Mouse (Mus musculus) forebrain, embryonic 12.5 days (tissue): Measurements from ENCODE around the gene Gm13696. TPM values are rescaled to one million over a fixed set of nuclear protein-coding genes. Genes with fewer than 3 reads are reported as not detected.
"Not testable (repeated sequence)": the region's sequence is repeated elsewhere in the genome, so short reads cannot be mapped to it uniquely, and the experiment has no call there.

Source experiments
- ATAC-seq: fragments of 200-750 bp; cut with Nextera tagmentation; 2 replicates; pipeline ENCODE4 v1.8.0; 2017; ENCODE audit warnings: moderate TSS enrichment; ENCODE audit not compliant: low FRiP score
- H3K27ac ChIP-seq: fragments of 300-500 bp; sonication (generic); 2 replicates; pipeline ENCODE4 v1.5.1; 2016; ENCODE audit warnings: mild to moderate bottlenecking
- H3K27me3 ChIP-seq: fragments of 300-500 bp; sonication (generic); 2 replicates; pipeline ENCODE4 v1.6.1; 2016; ENCODE audit warnings: mild to moderate bottlenecking
- H3K36me3 ChIP-seq: fragments of 300-500 bp; sonication (generic); replicated peaks from 2 replicates; pipeline ENCODE4 v1.6.1; 2016; ENCODE audit warnings: mild to moderate bottlenecking
- H3K4me1 ChIP-seq: fragments of 300-500 bp; sonication (generic); 2 replicates; pipeline ENCODE4 v1.6.1; 2016
- H3K4me2 ChIP-seq: fragments of 300-500 bp; sonication (generic); 2 replicates; pipeline ENCODE4 v1.6.1; 2016; ENCODE audit warnings: mild to moderate bottlenecking, moderate library complexity
- H3K4me3 ChIP-seq: fragments of 300-500 bp; sonication (generic); replicated peaks from 2 replicates; pipeline ENCODE4 v1.5.1; 2016; ENCODE audit warnings: mild to moderate bottlenecking
- H3K9ac ChIP-seq: fragments of 300-500 bp; sonication (generic); 2 replicates; pipeline ENCODE4 v1.6.1; 2016; ENCODE audit warnings: mild to moderate bottlenecking
- H3K9me3 ChIP-seq: fragments of 300-500 bp; sonication (generic); 2 replicates; pipeline ENCODE4 v1.6.1; 2016
- WGBS: fragments of 180-500 bp; shearing (Covaris S2); methylation state at CpG from one replicate; pipeline ENCODE4 v1.1.7; 2016; 5-methylcytosine and 5-hydroxymethylcytosine counted together
- polyA plus RNA-seq: library from polyadenylated mRNA; unstranded; fragments of >200 nt; fragmentation: Nextera tagmentation; extraction: Ambion mirVana; gene quantifications from 2 replicates; pipeline ENCODE4 v1.2.1, GENCODE M21; 2016

The Gm13696 gene
- polyA plus RNA-seq: not detected in 2 replicates

DNA sequence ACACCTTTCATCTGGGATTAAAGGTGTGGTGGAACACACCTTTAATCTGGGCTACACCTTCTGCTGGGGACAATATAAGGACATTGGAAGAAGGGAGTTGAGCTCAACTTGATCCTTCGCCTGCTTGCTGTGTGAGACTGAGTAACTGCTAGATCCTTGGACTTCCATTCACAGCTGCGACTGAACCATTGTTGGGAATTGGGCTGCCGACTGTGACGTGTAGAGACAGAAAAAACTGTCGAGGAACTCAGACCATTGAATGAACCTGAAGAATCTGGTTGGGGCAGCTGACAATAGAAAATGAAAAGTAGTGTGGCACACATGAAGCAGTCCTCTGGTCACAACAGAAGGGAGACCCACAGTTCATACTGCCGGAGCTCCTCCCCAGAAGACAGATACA, at the start of gene Gm13696:
Gm13696 (plus strand) TSS at position 301 of the 400 bp plus-strand sequence.
- ATAC-seq, H3K36me3 ChIP-seq, H3K4me3 ChIP-seq, H3K9ac ChIP-seq, H3K9me3 ChIP-seq, H3K27ac ChIP-seq, H3K4me2 ChIP-seq, H3K4me1 ChIP-seq, H3K27me3 ChIP-seq: not testable (repeated sequence)
- WGBS: no CpG with 5 or more reads among the region's 6 CpGs

DNA sequence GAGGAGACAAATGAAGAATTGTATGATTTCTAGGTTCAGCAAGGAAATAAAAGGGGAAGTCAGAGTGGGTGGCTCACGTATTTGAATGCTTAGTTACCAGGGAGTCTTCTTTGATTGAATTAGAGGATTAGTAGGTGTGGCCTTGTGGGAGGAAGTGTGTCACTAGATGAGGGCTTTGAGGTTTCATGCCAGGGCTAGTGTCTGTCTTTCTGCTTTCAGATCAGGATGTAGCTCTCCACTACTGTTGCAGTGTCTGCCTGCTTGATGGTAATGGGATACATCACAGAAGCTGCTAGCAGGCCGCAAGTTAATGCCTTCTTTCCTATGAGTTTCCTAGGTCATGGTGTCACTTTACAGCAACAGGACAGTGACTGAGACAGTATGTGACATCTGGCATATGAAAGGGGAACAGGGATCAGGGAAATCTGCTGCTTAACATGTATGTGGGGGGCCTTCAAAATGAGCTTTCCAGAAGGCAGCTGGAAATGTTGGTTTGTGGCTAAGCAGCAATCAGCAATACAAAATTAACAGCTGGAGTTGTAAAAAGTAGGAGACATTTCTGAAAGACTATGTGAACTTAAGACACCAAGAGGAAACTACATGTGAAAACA, 43.3 kb upstream of the Gm13696 start:
- Histone ChIP-seq H3K27ac (no peak overlapping the region), H3K4me3 (no peak overlapping the region), H3K4me2 (no peak overlapping the region), H3K9ac (no peak overlapping the region), H3K27me3 (no peaks in the 10 kb centered on the region), H3K4me1 (no peaks in the 10 kb centered on the region), H3K36me3 (no peaks in the 10 kb centered on the region), H3K9me3 (no peaks in the 10 kb centered on the region)
- ATAC-seq: no peak
- 63% methylated on average over 2 of the region's 2 CpGs for WGBS

DNA sequence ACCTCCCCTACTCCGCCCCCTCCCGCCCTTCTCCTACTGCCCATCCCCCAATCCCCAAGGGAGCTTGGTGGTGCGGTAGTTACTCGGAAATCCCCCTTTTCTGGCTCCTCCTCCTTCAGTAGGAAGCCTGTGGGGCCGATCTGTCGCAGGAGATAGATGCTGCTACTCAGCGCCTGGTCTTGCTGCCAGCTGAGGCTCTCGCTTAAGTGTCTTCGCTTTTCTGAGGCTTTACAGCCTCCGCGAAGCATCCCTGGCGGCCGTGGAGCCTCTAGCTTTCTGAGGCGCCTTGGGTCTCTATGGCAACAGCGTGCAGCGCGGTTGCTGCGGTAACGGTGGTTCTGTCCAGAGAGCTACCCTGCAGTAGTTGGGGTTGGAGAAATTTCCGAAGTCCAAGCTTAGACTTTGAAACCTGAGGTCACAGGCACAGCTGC, 32.0 kb upstream of the Gm13696 start, which contains the start of gene Zswim2:
Zswim2 (minus strand) TSS at position 298 of the 431 bp plus-strand sequence.
- H3K27me3 ChIP-seq: no peaks in the 10 kb centered on the region
- peaks cover 4% of the 10 kb centered on the region; the same call in 1 of the 2 replicates for H3K4me1 ChIP-seq
- H3K9ac ChIP-seq: no peak within 1 kb of the TSS
- no peaks in the 10 kb centered on the region for H3K36me3 ChIP-seq
- peak within 1 kb of the TSS; percentile 5; the same call in 1 of the 2 replicates for H3K27ac ChIP-seq
- H3K4me2 ChIP-seq: peak within 1 kb of the TSS; percentile 51
- peak within 1 kb of the TSS; percentile 35 for H3K4me3 ChIP-seq
- no peaks in the 10 kb centered on the region for H3K9me3 ChIP-seq
- under 1% methylated on average over 20 of the region's 20 CpGs for WGBS
- ATAC-seq: peak; percentile 98

DNA sequence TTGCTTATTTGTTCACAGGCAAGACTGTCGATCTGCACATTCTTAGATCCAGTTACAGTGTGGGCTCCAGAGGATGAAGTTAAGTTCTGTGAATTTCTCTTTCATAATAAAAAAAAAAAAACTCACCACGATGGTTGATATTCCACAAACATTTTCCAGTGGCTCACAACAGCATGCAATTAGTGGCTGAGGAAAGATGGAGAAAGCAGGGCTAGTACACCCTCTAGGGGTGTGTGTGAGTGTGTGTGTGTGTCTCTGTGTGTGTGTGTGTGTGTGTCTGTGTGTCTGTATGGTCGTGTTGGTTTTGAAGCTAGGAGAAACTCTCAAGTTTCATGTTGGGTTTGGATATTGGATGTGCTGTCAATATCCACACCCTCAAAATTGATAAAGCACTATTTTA, 31.5 kb upstream of the Gm13696 start:
- Histone ChIP-seq H3K4me2 (peak overlapping the region; percentile 51), H3K9ac (no peak overlapping the region), H3K4me1 (peaks cover 4% of the 10 kb centered on the region; the same call in 1 of the 2 replicates), H3K4me3 (peak overlapping the region; percentile 35), H3K36me3 (no peaks in the 10 kb centered on the region), H3K9me3 (no peaks in the 10 kb centered on the region), H3K27me3 (no peaks in the 10 kb centered on the region), H3K27ac (no peak overlapping the region)
- ATAC-seq: peak; percentile 53; the same call in 1 of the 2 replicates
- WGBS: 45% methylated on average over 3 of the region's 3 CpGs

DNA sequence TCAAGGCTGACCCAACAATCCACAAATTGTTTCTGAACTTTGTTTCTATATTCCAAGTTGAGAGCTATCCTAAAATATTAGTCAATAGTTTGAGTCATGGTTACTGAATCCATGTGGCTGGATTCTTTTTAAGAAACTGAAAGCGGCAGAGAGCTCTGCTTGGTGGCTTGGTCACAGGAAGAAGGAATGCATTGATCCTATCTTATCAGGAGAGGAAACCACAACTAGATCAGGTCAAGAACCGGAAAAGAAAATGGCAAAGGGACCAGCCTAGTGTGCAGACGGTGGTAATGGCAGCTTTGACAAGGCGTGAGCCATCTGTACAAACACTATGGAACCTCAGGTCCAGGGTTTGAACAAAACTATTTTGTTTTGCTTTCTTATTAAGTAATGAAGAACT, 31.1 kb upstream of the Gm13696 start:
- Histone ChIP-seq H3K27ac (no peak overlapping the region), H3K4me3 (no peak overlapping the region), H3K36me3 (no peaks in the 10 kb centered on the region), H3K4me1 (peaks cover 4% of the 10 kb centered on the region; the same call in 1 of the 2 replicates), H3K9ac (no peak overlapping the region), H3K27me3 (no peaks in the 10 kb centered on the region), H3K9me3 (no peaks in the 10 kb centered on the region), H3K4me2 (no peak overlapping the region)
- 81% methylated on average over 4 of the region's 4 CpGs for WGBS
- ATAC-seq: no peak

DNA sequence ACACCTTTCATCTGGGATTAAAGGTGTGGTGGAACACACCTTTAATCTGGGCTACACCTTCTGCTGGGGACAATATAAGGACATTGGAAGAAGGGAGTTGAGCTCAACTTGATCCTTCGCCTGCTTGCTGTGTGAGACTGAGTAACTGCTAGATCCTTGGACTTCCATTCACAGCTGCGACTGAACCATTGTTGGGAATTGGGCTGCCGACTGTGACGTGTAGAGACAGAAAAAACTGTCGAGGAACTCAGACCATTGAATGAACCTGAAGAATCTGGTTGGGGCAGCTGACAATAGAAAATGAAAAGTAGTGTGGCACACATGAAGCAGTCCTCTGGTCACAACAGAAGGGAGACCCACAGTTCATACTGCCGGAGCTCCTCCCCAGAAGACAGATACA, 17.5 kb upstream of the Gm13696 start, which contains the start of gene Gm13698:
Gm13698 (plus strand) TSS at position 301 of the 400 bp plus-strand sequence.
- ATAC-seq, H3K9me3 ChIP-seq, H3K4me2 ChIP-seq, H3K36me3 ChIP-seq, H3K4me1 ChIP-seq, H3K27ac ChIP-seq, H3K27me3 ChIP-seq, H3K4me3 ChIP-seq, H3K9ac ChIP-seq: not testable (repeated sequence)
- WGBS: no CpG with 5 or more reads among the region's 6 CpGs

DNA sequence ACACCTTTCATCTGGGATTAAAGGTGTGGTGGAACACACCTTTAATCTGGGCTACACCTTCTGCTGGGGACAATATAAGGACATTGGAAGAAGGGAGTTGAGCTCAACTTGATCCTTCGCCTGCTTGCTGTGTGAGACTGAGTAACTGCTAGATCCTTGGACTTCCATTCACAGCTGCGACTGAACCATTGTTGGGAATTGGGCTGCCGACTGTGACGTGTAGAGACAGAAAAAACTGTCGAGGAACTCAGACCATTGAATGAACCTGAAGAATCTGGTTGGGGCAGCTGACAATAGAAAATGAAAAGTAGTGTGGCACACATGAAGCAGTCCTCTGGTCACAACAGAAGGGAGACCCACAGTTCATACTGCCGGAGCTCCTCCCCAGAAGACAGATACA, 11.7 kb upstream of the Gm13696 start, which contains the start of gene Gm13693:
Gm13693 (plus strand) TSS at position 301 of the 400 bp plus-strand sequence.
- not testable (repeated sequence) for H3K4me1 ChIP-seq, H3K4me2 ChIP-seq, H3K27me3 ChIP-seq, ATAC-seq, H3K9ac ChIP-seq, H3K9me3 ChIP-seq, H3K36me3 ChIP-seq, H3K27ac ChIP-seq, H3K4me3 ChIP-seq
- WGBS: no CpG with 5 or more reads among the region's 6 CpGs

DNA sequence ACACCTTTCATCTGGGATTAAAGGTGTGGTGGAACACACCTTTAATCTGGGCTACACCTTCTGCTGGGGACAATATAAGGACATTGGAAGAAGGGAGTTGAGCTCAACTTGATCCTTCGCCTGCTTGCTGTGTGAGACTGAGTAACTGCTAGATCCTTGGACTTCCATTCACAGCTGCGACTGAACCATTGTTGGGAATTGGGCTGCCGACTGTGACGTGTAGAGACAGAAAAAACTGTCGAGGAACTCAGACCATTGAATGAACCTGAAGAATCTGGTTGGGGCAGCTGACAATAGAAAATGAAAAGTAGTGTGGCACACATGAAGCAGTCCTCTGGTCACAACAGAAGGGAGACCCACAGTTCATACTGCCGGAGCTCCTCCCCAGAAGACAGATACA, 5.9 kb upstream of the Gm13696 start, which contains the start of gene Gm13695:
Gm13695 (plus strand) TSS at position 301 of the 400 bp plus-strand sequence.
- not testable (repeated sequence) for H3K27ac ChIP-seq

DNA sequence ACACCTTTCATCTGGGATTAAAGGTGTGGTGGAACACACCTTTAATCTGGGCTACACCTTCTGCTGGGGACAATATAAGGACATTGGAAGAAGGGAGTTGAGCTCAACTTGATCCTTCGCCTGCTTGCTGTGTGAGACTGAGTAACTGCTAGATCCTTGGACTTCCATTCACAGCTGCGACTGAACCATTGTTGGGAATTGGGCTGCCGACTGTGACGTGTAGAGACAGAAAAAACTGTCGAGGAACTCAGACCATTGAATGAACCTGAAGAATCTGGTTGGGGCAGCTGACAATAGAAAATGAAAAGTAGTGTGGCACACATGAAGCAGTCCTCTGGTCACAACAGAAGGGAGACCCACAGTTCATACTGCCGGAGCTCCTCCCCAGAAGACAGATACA, 5.7 kb downstream of the Gm13696 start, which contains the start of gene Gm13694:
Gm13694 (plus strand) TSS at position 301 of the 400 bp plus-strand sequence.
- not testable (repeated sequence) for H3K9ac ChIP-seq, H3K27ac ChIP-seq, ATAC-seq, H3K4me3 ChIP-seq, H3K9me3 ChIP-seq, H3K4me2 ChIP-seq, H3K27me3 ChIP-seq, H3K4me1 ChIP-seq, H3K36me3 ChIP-seq
- no CpG with 5 or more reads among the region's 6 CpGs for whole genome bisulfite sequencing

More for the DNA sequence above, 5.9 kb upstream of the Gm13696 start, which contains the start of gene Gm13695:
- H3K4me3 ChIP-seq, H3K27me3 ChIP-seq, H3K9me3 ChIP-seq, H3K36me3 ChIP-seq, H3K4me1 ChIP-seq, H3K4me2 ChIP-seq, ATAC-seq, H3K9ac ChIP-seq: not testable (repeated sequence)
- no CpG with 5 or more reads among the region's 6 CpGs for WGBS

DNA sequence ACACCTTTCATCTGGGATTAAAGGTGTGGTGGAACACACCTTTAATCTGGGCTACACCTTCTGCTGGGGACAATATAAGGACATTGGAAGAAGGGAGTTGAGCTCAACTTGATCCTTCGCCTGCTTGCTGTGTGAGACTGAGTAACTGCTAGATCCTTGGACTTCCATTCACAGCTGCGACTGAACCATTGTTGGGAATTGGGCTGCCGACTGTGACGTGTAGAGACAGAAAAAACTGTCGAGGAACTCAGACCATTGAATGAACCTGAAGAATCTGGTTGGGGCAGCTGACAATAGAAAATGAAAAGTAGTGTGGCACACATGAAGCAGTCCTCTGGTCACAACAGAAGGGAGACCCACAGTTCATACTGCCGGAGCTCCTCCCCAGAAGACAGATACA, 11.5 kb downstream of the Gm13696 start, which contains the start of gene Gm13697:
Gm13697 (plus strand) TSS at position 301 of the 400 bp plus-strand sequence.
- not testable (repeated sequence) for H3K4me3 ChIP-seq, H3K4me1 ChIP-seq, H3K9me3 ChIP-seq, H3K36me3 ChIP-seq, H3K27me3 ChIP-seq, H3K9ac ChIP-seq, H3K4me2 ChIP-seq, H3K27ac ChIP-seq, ATAC-seq
- no CpG with 5 or more reads among the region's 6 CpGs for WGBS

DNA sequence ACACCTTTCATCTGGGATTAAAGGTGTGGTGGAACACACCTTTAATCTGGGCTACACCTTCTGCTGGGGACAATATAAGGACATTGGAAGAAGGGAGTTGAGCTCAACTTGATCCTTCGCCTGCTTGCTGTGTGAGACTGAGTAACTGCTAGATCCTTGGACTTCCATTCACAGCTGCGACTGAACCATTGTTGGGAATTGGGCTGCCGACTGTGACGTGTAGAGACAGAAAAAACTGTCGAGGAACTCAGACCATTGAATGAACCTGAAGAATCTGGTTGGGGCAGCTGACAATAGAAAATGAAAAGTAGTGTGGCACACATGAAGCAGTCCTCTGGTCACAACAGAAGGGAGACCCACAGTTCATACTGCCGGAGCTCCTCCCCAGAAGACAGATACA, 17.3 kb downstream of the Gm13696 start, which contains the start of gene Gm13691:
Gm13691 (plus strand) TSS at position 301 of the 400 bp plus-strand sequence.
- H3K27me3 ChIP-seq, H3K9ac ChIP-seq, H3K27ac ChIP-seq, H3K4me3 ChIP-seq, ATAC-seq, H3K36me3 ChIP-seq, H3K4me1 ChIP-seq, H3K9me3 ChIP-seq, H3K4me2 ChIP-seq: not testable (repeated sequence)
- no CpG with 5 or more reads among the region's 6 CpGs for WGBS

DNA sequence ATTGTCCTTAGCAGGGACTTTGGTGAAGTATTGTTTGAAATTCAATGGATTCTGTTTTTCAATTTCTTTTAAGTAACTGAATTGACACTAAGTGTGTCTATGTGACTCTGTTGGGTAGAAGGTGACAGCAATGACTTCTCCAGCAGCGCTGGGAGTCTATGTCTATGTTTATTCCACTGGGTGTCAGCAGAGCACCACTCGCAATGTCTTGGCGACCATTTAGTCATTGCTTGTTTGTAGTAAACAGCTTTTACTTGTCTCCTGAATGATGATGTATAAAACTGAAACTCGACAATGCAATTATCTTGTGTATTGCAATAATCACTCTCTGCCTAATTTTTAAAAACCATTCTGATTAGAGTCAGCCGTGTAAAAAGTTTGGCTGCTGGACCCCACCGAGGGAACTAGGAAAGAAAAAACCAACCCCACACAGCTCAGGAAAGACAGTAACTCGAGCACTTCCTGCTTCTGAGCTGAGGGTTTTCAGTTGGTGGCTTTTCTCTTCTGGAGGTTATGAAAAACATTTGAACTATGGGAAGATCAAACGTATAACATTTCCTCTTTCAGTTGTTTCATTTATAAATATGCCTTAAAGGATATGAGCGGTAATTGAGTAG, 20.8 kb downstream of the Gm13696 start:
- H3K4me2 ChIP-seq, H3K9ac ChIP-seq, H3K4me1 ChIP-seq, H3K9me3 ChIP-seq, H3K36me3 ChIP-seq, H3K27ac ChIP-seq, H3K4me3 ChIP-seq, ATAC-seq, H3K27me3 ChIP-seq: not testable (repeated sequence)
- WGBS: 75% methylated on average over 8 of the region's 9 CpGs
